9 mouse cellular contexts compared by ENCODE assay signal in the genomic region with DNA sequence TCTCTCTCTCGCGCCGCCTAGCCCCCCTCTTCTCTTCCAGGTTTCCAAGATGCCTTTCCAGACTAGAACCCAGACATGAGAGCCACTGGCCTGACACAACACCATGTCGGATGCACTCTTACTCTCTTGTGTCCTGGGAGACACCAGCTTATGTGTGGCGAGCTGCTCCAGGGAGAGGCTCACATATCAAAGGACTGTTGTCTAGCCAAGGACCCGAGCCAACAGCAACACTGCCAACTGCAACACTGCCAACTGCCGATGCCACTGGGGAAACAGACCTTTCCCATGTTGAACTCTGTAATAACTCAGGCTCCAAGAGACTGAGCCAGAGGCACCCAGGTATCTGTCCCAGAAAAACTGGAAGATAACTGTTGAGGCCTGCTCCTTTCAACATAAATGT. TPM values are rescaled to one million over a fixed set of nuclear protein-coding genes. Genes with fewer than 3 reads are reported as not detected.
DNase-seq lines count a peak whose midpoint lies in the region; ATAC-seq lines count a peak whose summit lies in the region.
"Had no signal": no experiment of that assay in that cellular context is flagged by ENCODE, and none has a peak within 500 bp of the region (broad histone marks: within the 10 kb centered on the region; RNA-seq: fewer than 3 reads in every experiment).

No protein-coding gene starts in this region.

- no peaks in the 10 kb centered on the region for H3K27me3 ChIP-seq in kidney, embryonic 14.5 days (ENCODE audit: control insufficient read depth, insufficient read depth, low read length)
- H3K27me3 ChIP-seq in forebrain, embryonic 15.5 days: no peaks in the 10 kb centered on the region
- H3K27me3 ChIP-seq in liver, embryonic 11.5 days (replicated peaks; ENCODE audit: control insufficient read depth, insufficient read depth, low read length): no peaks in the 10 kb centered on the region
- H3K27me3 ChIP-seq: limb, embryonic 12.5 days had no signal

- no peak overlapping the region for H3K4me2 ChIP-seq in kidney, embryonic 14.5 days (replicated peaks; ENCODE audit: low read depth, low read length)
- H3K4me2 ChIP-seq in forebrain, embryonic 15.5 days (replicated peaks): no peak overlapping the region
- no peak overlapping the region for H3K4me2 ChIP-seq in liver, embryonic 11.5 days
- H3K4me2 ChIP-seq: limb, embryonic 12.5 days had no signal

- peaks cover 8% of the 10 kb centered on the region for H3K36me3 ChIP-seq in kidney, embryonic 14.5 days (ENCODE audit: control insufficient read depth, insufficient read depth, low read length)
- H3K36me3 ChIP-seq in forebrain, embryonic 15.5 days: peaks cover 12% of the 10 kb centered on the region
- H3K36me3 ChIP-seq in liver, embryonic 11.5 days (ENCODE audit: control insufficient read depth, insufficient read depth, low read length): peaks cover 7% of the 10 kb centered on the region

- no peaks in the 10 kb centered on the region for H3K9me3 ChIP-seq in kidney, embryonic 14.5 days (ENCODE audit: control insufficient read depth, low read length)
- no peaks in the 10 kb centered on the region for H3K9me3 ChIP-seq in forebrain, embryonic 15.5 days
- no peaks in the 10 kb centered on the region for H3K9me3 ChIP-seq in liver, embryonic 11.5 days (ENCODE audit: control insufficient read depth, low read length)
- H3K9me3 ChIP-seq: limb, embryonic 12.5 days had no signal

- H3K27ac ChIP-seq in kidney, embryonic 14.5 days (ENCODE audit: low read depth, low read length): no peak overlapping the region
- no peak overlapping the region for H3K27ac ChIP-seq in forebrain, embryonic 15.5 days (replicated peaks)
- no peak overlapping the region for H3K27ac ChIP-seq in liver, embryonic 11.5 days (ENCODE audit: low read depth, low read length)
- H3K27ac ChIP-seq: limb, embryonic 12.5 days had no signal

- peak; percentile 73 for DNase-seq in kidney, adult 11 months
- peak; percentile 85 for DNase-seq in adrenal gland, postnatal 14 days
- peak; percentile 60 to 78 for DNase-seq in gastrocnemius, adult 8-10 months (ENCODE audit: low spot score in 2 of 2)
- DNase-seq in kidney, postnatal 25 days: peak; percentile 66 to 74
- no peak for DNase-seq in liver, embryonic 11.5 days (ENCODE audit: low spot score)

- 57% methylated on average over 7 of the region's 7 CpGs for WGBS in kidney, embryonic 14.5 days
- 51% methylated on average over 7 of the region's 7 CpGs for WGBS in forebrain, embryonic 15.5 days
- 76% methylated on average over 7 of the region's 7 CpGs for WGBS in liver, embryonic 11.5 days

- H3K4me3 ChIP-seq in kidney, embryonic 14.5 days (ENCODE audit: low read length): no peak overlapping the region
- no peak overlapping the region for H3K4me3 ChIP-seq in forebrain, embryonic 15.5 days
- no peak overlapping the region for H3K4me3 ChIP-seq in liver, embryonic 11.5 days (ENCODE audit: low read depth, low read length)
- H3K4me3 ChIP-seq: limb, embryonic 12.5 days had no signal

- no peak for ATAC-seq in kidney, embryonic 14.5 days (ENCODE audit: low FRiP score, low TSS enrichment)
- ATAC-seq in forebrain, embryonic 15.5 days (replicated peaks): no peak
- ATAC-seq in liver, embryonic 11.5 days (replicated peaks; ENCODE audit: low FRiP score): no peak
- ATAC-seq in frontal cortex, adult (ENCODE audit: low TSS enrichment): no peak

- no peaks in the 10 kb centered on the region for H3K4me1 ChIP-seq in kidney, embryonic 14.5 days (ENCODE audit: control insufficient read depth, insufficient read depth, low read length)
- H3K4me1 ChIP-seq in forebrain, embryonic 15.5 days: 0 out of 2 replicates have a peak, but pooled peaks cover 4% of the 10 kb centered on the region
- no peaks in the 10 kb centered on the region for H3K4me1 ChIP-seq in liver, embryonic 11.5 days (replicated peaks; ENCODE audit: control insufficient read depth, insufficient read depth, low read length)

- no peak overlapping the region for H3K9ac ChIP-seq in kidney, embryonic 14.5 days (ENCODE audit: low read depth, low read length)
- no peak overlapping the region for H3K9ac ChIP-seq in forebrain, embryonic 15.5 days (replicated peaks)
- H3K9ac ChIP-seq in liver, embryonic 11.5 days (ENCODE audit: low read depth, low read length): no peak overlapping the region
- H3K9ac ChIP-seq: limb, embryonic 12.5 days had no signal

RNA-seq across cellular contexts. Expression of gene Ccs, which starts 10.0 kb away (rescaled TPM):
- polyA plus RNA-seq in kidney, embryonic 14.5 days (2014; fragmentation: Nextera tagmentation; extraction: Ambion mirVana): 53.5 and 57.4 TPM in 2 replicates
- total RNA-seq in adrenal gland, postnatal 14 days (2021): 107 and 116 TPM in 2 replicates
- total RNA-seq in gastrocnemius, adult 8-10 months (2022): 10 to 100 TPM; 18.0 to 27.4 (median 22.5) TPM
- 36.9 and 39.6 TPM in 2 replicates for polyA plus RNA-seq in forebrain, embryonic 15.5 days (2015; fragmentation: Nextera tagmentation; extraction: Ambion mirVana)
- 46.2 and 49.8 TPM in 2 replicates for polyA plus RNA-seq in liver, embryonic 11.5 days (2014; fragmentation: Nextera tagmentation; extraction: Ambion mirVana)

RNA-seq across cellular contexts. Expression of gene Ccdc87, which starts 10.0 kb away (rescaled TPM):
- polyA plus RNA-seq in kidney, embryonic 14.5 days (2014; fragmentation: Nextera tagmentation; extraction: Ambion mirVana): not detected in 2 replicates
- total RNA-seq in adrenal gland, postnatal 14 days (2021): 0.19 TPM in 2 replicates
- not detected for total RNA-seq in gastrocnemius, adult 8-10 months (2022)
- 0.41 and 0.74 TPM in 2 replicates for polyA plus RNA-seq in forebrain, embryonic 15.5 days (2015; fragmentation: Nextera tagmentation; extraction: Ambion mirVana)
- polyA plus RNA-seq in liver, embryonic 11.5 days (2014; fragmentation: Nextera tagmentation; extraction: Ambion mirVana): 0.05 TPM in 1 of 2 replicates, not detected in the other

RNA-seq across cellular contexts. Expression of gene Rbm14, which starts 17.7 kb away (rescaled TPM):
- 71.4 and 102 TPM in 2 replicates for polyA plus RNA-seq in kidney, embryonic 14.5 days (2014; fragmentation: Nextera tagmentation; extraction: Ambion mirVana)
- total RNA-seq in adrenal gland, postnatal 14 days (2021): 43.5 and 45.4 TPM in 2 replicates
- total RNA-seq in gastrocnemius, adult 8-10 months (2022): 1 to 10 TPM; 5.5 to 7.2 (median 6.5) TPM
- polyA plus RNA-seq in forebrain, embryonic 15.5 days (2015; fragmentation: Nextera tagmentation; extraction: Ambion mirVana): 81.4 and 84.6 TPM in 2 replicates
- 92.4 and 104 TPM in 2 replicates for polyA plus RNA-seq in liver, embryonic 11.5 days (2014; fragmentation: Nextera tagmentation; extraction: Ambion mirVana)

RNA-seq across cellular contexts. Expression of gene Gm21992, which starts 17.7 kb away (rescaled TPM):
- 30.6 and 41.2 TPM in 2 replicates for polyA plus RNA-seq in kidney, embryonic 14.5 days (2014; fragmentation: Nextera tagmentation; extraction: Ambion mirVana)
- 23.1 and 30.8 TPM in 2 replicates for total RNA-seq in adrenal gland, postnatal 14 days (2021)
- total RNA-seq in gastrocnemius, adult 8-10 months (2022): 10 to 100 TPM in 3 of 4 experiments, 1 to 10 TPM in 1; 8.7 to 14.3 (median 11.8) TPM
- polyA plus RNA-seq in forebrain, embryonic 15.5 days (2015; fragmentation: Nextera tagmentation; extraction: Ambion mirVana): 31.3 and 43.7 TPM in 2 replicates
- polyA plus RNA-seq in liver, embryonic 11.5 days (2014; fragmentation: Nextera tagmentation; extraction: Ambion mirVana): 19.4 and 30.1 TPM in 2 replicates

RNA-seq across cellular contexts. Expression of gene Ctsf, which starts 25.8 kb away (rescaled TPM):
- polyA plus RNA-seq in kidney, embryonic 14.5 days (2014; fragmentation: Nextera tagmentation; extraction: Ambion mirVana): 36.2 and 43.6 TPM in 2 replicates
- 261 and 277 TPM in 2 replicates for total RNA-seq in adrenal gland, postnatal 14 days (2021)
- total RNA-seq in gastrocnemius, adult 8-10 months (2022): 10 to 100 TPM; 26.2 to 36.7 (median 31.9) TPM
- 56.8 and 61.7 TPM in 2 replicates for polyA plus RNA-seq in forebrain, embryonic 15.5 days (2015; fragmentation: Nextera tagmentation; extraction: Ambion mirVana)
- polyA plus RNA-seq in liver, embryonic 11.5 days (2014; fragmentation: Nextera tagmentation; extraction: Ambion mirVana): 13.2 and 13.3 TPM in 2 replicates
